Mouse (Mus musculus): ENCODE results near the gene Gigyf1.
A peak's percentile ranks its signal among the peaks of the same experiment; 100 is the strongest.

Gigyf1 gene

GRCm38 (mm10) chr5:137518436-137518835 lies at the start of gene Gigyf1:
Gigyf1 (plus strand) TSS chr5:137518548.
- no peak for DNase-seq (ENCODE audit: low read depth in 2 of 2, low spot score in 2 of 2)

- DNase-seq (ENCODE audit: low read depth in 2 of 2, low spot score in 2 of 2) = no peak
These were observed 46.0 kb upstream of the Gigyf1 start for GRCm38 (mm10) chr5:137472252-137472904.

GRCm38 (mm10) chr5:137474351-137474750 lies 44.0 kb upstream of the Gigyf1 start:
- DNase-seq (ENCODE audit: low read depth in 2 of 2, low spot score in 2 of 2) = no peak

- no peak for DNase-seq (ENCODE audit: low read depth in 2 of 2, low spot score in 2 of 2)
These were observed 41.4 kb upstream of the Gigyf1 start, which contains the start of gene Zan for GRCm38 (mm10) chr5:137476964-137477363. Zan (minus strand) TSS chr5:137477064.

- DNase-seq (ENCODE audit: low read depth in 2 of 2, low spot score in 2 of 2) = peak; percentile 29 to 48
These were observed 37.2 kb upstream of the Gigyf1 start for GRCm38 (mm10) chr5:137481138-137481537.

GRCm38 (mm10) chr5:137481897-137482296 lies 36.5 kb upstream of the Gigyf1 start:
- DNase-seq (ENCODE audit: low read depth in 2 of 2, low spot score in 2 of 2) = no peak

- DNase-seq (ENCODE audit: low read depth in 2 of 2, low spot score in 2 of 2) = no peak
These were observed 33.1 kb upstream of the Gigyf1 start for GRCm38 (mm10) chr5:137485071-137485850.

GRCm38 (mm10) chr5:137485851-137486155 lies 32.5 kb upstream of the Gigyf1 start:
- DNase-seq (ENCODE audit: low read depth in 2 of 2, low spot score in 2 of 2) = no peak

- DNase-seq (ENCODE audit: low read depth in 2 of 2, low spot score in 2 of 2) = no peak
These were observed 30.7 kb upstream of the Gigyf1 start for GRCm38 (mm10) chr5:137487616-137488015.

GRCm38 (mm10) chr5:137491559-137491958 lies 26.8 kb upstream of the Gigyf1 start:
- DNase-seq (ENCODE audit: low read depth in 2 of 2, low spot score in 2 of 2) = no peak

GRCm38 (mm10) chr5:137493831-137494230 lies 24.5 kb upstream of the Gigyf1 start:
- DNase-seq (ENCODE audit: low read depth in 2 of 2, low spot score in 2 of 2) = no peak

- DNase-seq (ENCODE audit: low read depth in 2 of 2, low spot score in 2 of 2) = no peak
These were observed 18.2 kb upstream of the Gigyf1 start for GRCm38 (mm10) chr5:137500186-137500585.

- DNase-seq (ENCODE audit: low read depth in 2 of 2, low spot score in 2 of 2) = peak; percentile 100
These were observed 16.4 kb upstream of the Gigyf1 start, which contains the start of gene Pop7 for GRCm38 (mm10) chr5:137501709-137502666. Pop7 (minus strand) TSS chr5:137502518.

GRCm38 (mm10) chr5:137502667-137503110 lies 15.7 kb upstream of the Gigyf1 start:
- peak; percentile 65 to 75 for DNase-seq (ENCODE audit: low read depth in 2 of 2, low spot score in 2 of 2)

- no peak for DNase-seq (ENCODE audit: low read depth in 2 of 2, low spot score in 2 of 2)
These were observed 14.3 kb upstream of the Gigyf1 start for GRCm38 (mm10) chr5:137504041-137504440.

- peak; percentile 51 to 71 for DNase-seq (ENCODE audit: low read depth in 2 of 2, low spot score in 2 of 2)
These were observed 8.3 kb upstream of the Gigyf1 start for GRCm38 (mm10) chr5:137510014-137510501.

GRCm38 (mm10) chr5:137510573-137511390 lies 7.6 kb upstream of the Gigyf1 start:
- DNase-seq (ENCODE audit: low read depth in 2 of 2, low spot score in 2 of 2) = no peak

- DNase-seq (ENCODE audit: low read depth in 2 of 2, low spot score in 2 of 2) = no peak
These were observed 6.6 kb upstream of the Gigyf1 start for GRCm38 (mm10) chr5:137511706-137512105.

GRCm38 (mm10) chr5:137512847-137513794 lies 5.2 kb upstream of the Gigyf1 start:
- no peak for DNase-seq (ENCODE audit: low read depth in 2 of 2, low spot score in 2 of 2)
